Mouse (Mus musculus) small intestine, adult 2 months (tissue): Measurements from ENCODE around the gene March1. TPM values are rescaled to one million over a fixed set of nuclear protein-coding genes. Genes with fewer than 3 reads are reported as not detected.

Experiments used
- H3K27ac ChIP-seq: fragments of 200-500 bp; 2 replicates; pipeline ENCODE4 v1.5.1; 2012; ENCODE audit warnings: low read depth, low read length, control low read depth, inconsistent platforms; ENCODE audit not compliant: insufficient read depth
- H3K27me3 ChIP-seq: fragments of 200-500 bp; 2 replicates; pipeline ENCODE4 v1.6.1; 2012; ENCODE audit warnings: mild to moderate bottlenecking, moderate library complexity, low read length, inconsistent platforms; ENCODE audit not compliant: control insufficient read depth, insufficient read depth
- H3K36me3 ChIP-seq: fragments of 200-500 bp; 2 replicates; pipeline ENCODE4 v1.6.1; 2012; ENCODE audit warnings: mild to moderate bottlenecking, low read length, control low read depth, inconsistent platforms; ENCODE audit not compliant: control insufficient read depth, insufficient read depth
- H3K4me1 ChIP-seq: fragments of 200-500 bp; 2 replicates; pipeline ENCODE4 v1.6.1; 2012; ENCODE audit warnings: low read length, inconsistent platforms, mixed read lengths; ENCODE audit not compliant: control insufficient read depth, insufficient read depth, insufficient read length
- H3K4me3 ChIP-seq: fragments of 200-500 bp; 2 replicates; pipeline ENCODE4 v1.5.1; 2012; ENCODE audit warnings: low read depth, mild to moderate bottlenecking, control low read depth, inconsistent platforms, low read length, moderate library complexity
- CTCF ChIP-seq: fragments of 200-500 bp; IDR thresholded peaks from 2 replicates; pipeline ENCODE4 v1.5.1; 2012; ENCODE audit warnings: low read depth, mild to moderate bottlenecking, control low read depth, inconsistent platforms, low read length, moderate library complexity, mixed read lengths; ENCODE audit not compliant: insufficient replicate concordance, insufficient read length; ENCODE audit errors: extremely low read depth
- POLR2A ChIP-seq: fragments of 200-500 bp; IDR thresholded peaks from 2 replicates; pipeline ENCODE4 v1.6.1; 2012; ENCODE audit warnings: low read depth, mild to moderate bottlenecking, control low read depth, inconsistent platforms, low read length, moderate library complexity
- WGBS: fragments of 180-500 bp; shearing (Covaris S2); methylation state at CpG from one replicate; pipeline ENCODE4 v1.1.7; 2018; 5-methylcytosine and 5-hydroxymethylcytosine counted together
- polyA plus RNA-seq: library from polyadenylated mRNA; depleted of rRNA; stranded (reverse); fragments of >200 nt; gene quantifications from 2 replicates; pipeline ENCODE4 v1.2.3, GENCODE M21; 2012

March1 gene
- polyA plus RNA-seq, 1 experiment, result 0.60 TPM

- H3K36me3 ChIP-seq, result no peaks in the 10 kb centered on the region
- no peak overlapping the region for H3K27ac ChIP-seq
- H3K4me1 ChIP-seq, result no peaks in the 10 kb centered on the region
- 60% methylated on average over 2 of the region's 2 CpGs for WGBS
- TF ChIP-seq POLR2A (no peak), CTCF (no peak)
- H3K27me3 ChIP-seq, result no peaks in the 10 kb centered on the region
- H3K4me3 ChIP-seq, result no peak overlapping the region
Observed at GRCm38 (mm10) chr8:66167405-66168173, 549.9 kb downstream of the March1 start.

- TF ChIP-seq CTCF (no peak), POLR2A (no peak)
- Histone ChIP-seq H3K27me3 (no peaks in the 10 kb centered on the region), H3K4me1 (no peaks in the 10 kb centered on the region), H3K36me3 (no peaks in the 10 kb centered on the region), H3K4me3 (no peak overlapping the region), H3K27ac (no peak overlapping the region)
- 86% methylated on average over 1 of the region's 1 CpGs for WGBS
Observed at GRCm38 (mm10) chr8:66179336-66179735, 561.6 kb downstream of the March1 start.

GRCm38 (mm10) chr8:66181265-66181664, 563.6 kb downstream of the March1 start:
- H3K36me3 ChIP-seq, result no peaks in the 10 kb centered on the region
- no peak for TF ChIP-seq CTCF
- H3K4me1 ChIP-seq, result no peaks in the 10 kb centered on the region
- H3K27ac ChIP-seq, result no peak overlapping the region
- 66% methylated on average over 4 of the region's 4 CpGs for WGBS
- H3K27me3 ChIP-seq, result no peaks in the 10 kb centered on the region
- no peak overlapping the region for H3K4me3 ChIP-seq

GRCm38 (mm10) chr8:66182257-66182656, 564.6 kb downstream of the March1 start:
- Histone ChIP-seq H3K27ac (no peak overlapping the region), H3K36me3 (no peaks in the 10 kb centered on the region), H3K27me3 (no peaks in the 10 kb centered on the region), H3K4me1 (no peaks in the 10 kb centered on the region), H3K4me3 (no peak overlapping the region)
- TF ChIP-seq POLR2A (no peak), CTCF (no peak)
- 52% methylated on average over 3 of the region's 3 CpGs for WGBS

GRCm38 (mm10) chr8:66183454-66183853, 565.8 kb downstream of the March1 start:
- H3K36me3 ChIP-seq, result no peaks in the 10 kb centered on the region
- TF ChIP-seq POLR2A, result no peak
- TF ChIP-seq CTCF, result no peak
- H3K4me3 ChIP-seq, result no peak overlapping the region
- no peaks in the 10 kb centered on the region for H3K27me3 ChIP-seq
- no peaks in the 10 kb centered on the region for H3K4me1 ChIP-seq
- 49% methylated on average over 2 of the region's 2 CpGs for WGBS
- H3K27ac ChIP-seq, result no peak overlapping the region

- H3K4me3 ChIP-seq, result no peak overlapping the region
- H3K27me3 ChIP-seq, result no peaks in the 10 kb centered on the region
- no peak overlapping the region for H3K27ac ChIP-seq
- no peak for TF ChIP-seq CTCF
- TF ChIP-seq POLR2A, result no peak
- H3K4me1 ChIP-seq, result no peaks in the 10 kb centered on the region
- no peaks in the 10 kb centered on the region for H3K36me3 ChIP-seq
- WGBS, result 91% methylated on average over 2 of the region's 2 CpGs
Observed at GRCm38 (mm10) chr8:66185226-66185625, 567.5 kb downstream of the March1 start.

GRCm38 (mm10) chr8:66194416-66194815, 576.7 kb downstream of the March1 start:
- no peak overlapping the region for H3K4me3 ChIP-seq
- no peaks in the 10 kb centered on the region for H3K27me3 ChIP-seq
- H3K27ac ChIP-seq, result no peak overlapping the region
- TF ChIP-seq POLR2A (no peak), CTCF (no peak)
- WGBS, result 72% methylated on average over 2 of the region's 2 CpGs
- no peaks in the 10 kb centered on the region for H3K4me1 ChIP-seq
- H3K36me3 ChIP-seq, result no peaks in the 10 kb centered on the region

GRCm38 (mm10) chr8:66200169-66200568, 582.5 kb downstream of the March1 start:
- H3K36me3 ChIP-seq, result no peaks in the 10 kb centered on the region
- no peaks in the 10 kb centered on the region for H3K4me1 ChIP-seq
- H3K4me3 ChIP-seq, result no peak overlapping the region
- WGBS, result 81% methylated on average over 3 of the region's 3 CpGs
- H3K27me3 ChIP-seq, result no peaks in the 10 kb centered on the region
- TF ChIP-seq CTCF, result no peak
- no peak for TF ChIP-seq POLR2A
- H3K27ac ChIP-seq, result no peak overlapping the region
